Mouse (Mus musculus): ENCODE results near the gene Lgals7. TPM values are rescaled to one million over a fixed set of nuclear protein-coding genes. Genes with fewer than 3 reads are reported as not detected.
A peak's percentile ranks its signal among the peaks of the same experiment; 100 is the strongest.

Gene Lgals7
- polyA plus RNA-seq, 1 experiment: 1.2 TPM

GRCm38 (mm10) chr7:28820358-28821260 is 43.0 kb upstream of the Lgals7 start:
- TF ChIP-seq POLR2A (IDR thresholded peaks at IDR 0.05; ENCODE audit: extremely low read depth, insufficient read depth, low read length): no peak
- TF ChIP-seq CTCF (IDR thresholded peaks at IDR 0.05; ENCODE audit: extremely low read depth, insufficient read depth, low read length): no peak
- peak overlapping the region; percentile 43; the same call in 1 of the 2 replicates for H3K27ac ChIP-seq (ENCODE audit: insufficient read depth, low read length)
- peaks cover 15% of the 10 kb centered on the region for H3K4me1 ChIP-seq (ENCODE audit: control insufficient read depth, insufficient read depth, low read length)
- H3K4me3 ChIP-seq (ENCODE audit: insufficient read depth, low read length): no peak overlapping the region

- no peak overlapping the region for H3K27ac ChIP-seq (ENCODE audit: insufficient read depth, low read length)
- H3K4me1 ChIP-seq (ENCODE audit: control insufficient read depth, insufficient read depth, low read length): peaks cover 15% of the 10 kb centered on the region
- no peak for TF ChIP-seq POLR2A (IDR thresholded peaks at IDR 0.05; ENCODE audit: extremely low read depth, insufficient read depth, low read length)
- no peak for TF ChIP-seq CTCF (IDR thresholded peaks at IDR 0.05; ENCODE audit: extremely low read depth, insufficient read depth, low read length)
- no peak overlapping the region for H3K4me3 ChIP-seq (ENCODE audit: insufficient read depth, low read length)
Measured at GRCm38 (mm10) chr7:28821261-28821831, 42.3 kb upstream of the Lgals7 start.

- Histone ChIP-seq H3K4me1 (ENCODE audit: control insufficient read depth, insufficient read depth, low read length) (peaks cover 13% of the 10 kb centered on the region), H3K27ac (ENCODE audit: insufficient read depth, low read length) (no peak overlapping the region), H3K4me3 (ENCODE audit: insufficient read depth, low read length) (no peak overlapping the region)
- TF ChIP-seq CTCF (IDR thresholded peaks at IDR 0.05; ENCODE audit: extremely low read depth, insufficient read depth, low read length): no peak
- peak; percentile 23; the same call in 1 of the 2 replicates for TF ChIP-seq POLR2A (IDR thresholded peaks at IDR 0.05; ENCODE audit: extremely low read depth, insufficient read depth, low read length)
Measured at GRCm38 (mm10) chr7:28822556-28822955, 41.1 kb upstream of the Lgals7 start.

GRCm38 (mm10) chr7:28822993-28823903 is 40.4 kb upstream of the Lgals7 start:
- TF ChIP-seq POLR2A (IDR thresholded peaks at IDR 0.05; ENCODE audit: extremely low read depth, insufficient read depth, low read length): no peak
- no peak for TF ChIP-seq CTCF (IDR thresholded peaks at IDR 0.05; ENCODE audit: extremely low read depth, insufficient read depth, low read length)
- Histone ChIP-seq H3K4me3 (ENCODE audit: insufficient read depth, low read length) (no peak overlapping the region), H3K4me1 (ENCODE audit: control insufficient read depth, insufficient read depth, low read length) (peaks cover 13% of the 10 kb centered on the region), H3K27ac (ENCODE audit: insufficient read depth, low read length) (no peak overlapping the region)

- TF ChIP-seq POLR2A (IDR thresholded peaks at IDR 0.05; ENCODE audit: extremely low read depth, insufficient read depth, low read length) (no peak), CTCF (IDR thresholded peaks at IDR 0.05; ENCODE audit: extremely low read depth, insufficient read depth, low read length) (no peak)
- peaks cover 13% of the 10 kb centered on the region for H3K4me1 ChIP-seq (ENCODE audit: control insufficient read depth, insufficient read depth, low read length)
- H3K27ac ChIP-seq (ENCODE audit: insufficient read depth, low read length): no peak overlapping the region
- H3K4me3 ChIP-seq (ENCODE audit: insufficient read depth, low read length): no peak overlapping the region
Measured at GRCm38 (mm10) chr7:28823932-28824331, 39.7 kb upstream of the Lgals7 start.

GRCm38 (mm10) chr7:28824941-28825685 is 38.5 kb upstream of the Lgals7 start, which contains the start of gene Ech1:
Gene Ech1 (plus strand): TSS chr7:28825217.
- TF ChIP-seq POLR2A (IDR thresholded peaks at IDR 0.05; ENCODE audit: extremely low read depth, insufficient read depth, low read length) (peak; percentile 73), CTCF (IDR thresholded peaks at IDR 0.05; ENCODE audit: extremely low read depth, insufficient read depth, low read length) (no peak)
- peaks cover 13% of the 10 kb centered on the region for H3K4me1 ChIP-seq (ENCODE audit: control insufficient read depth, insufficient read depth, low read length)
- H3K4me3 ChIP-seq (ENCODE audit: insufficient read depth, low read length): peak within 1 kb of the TSS; percentile 47
- H3K27ac ChIP-seq (ENCODE audit: insufficient read depth, low read length): peak within 1 kb of the TSS; percentile 93

GRCm38 (mm10) chr7:28825686-28826401 is 37.8 kb upstream of the Lgals7 start:
- H3K4me1 ChIP-seq (ENCODE audit: control insufficient read depth, insufficient read depth, low read length): peaks cover 7% of the 10 kb centered on the region
- peak overlapping the region; percentile 47 for H3K4me3 ChIP-seq (ENCODE audit: insufficient read depth, low read length)
- TF ChIP-seq POLR2A (IDR thresholded peaks at IDR 0.05; ENCODE audit: extremely low read depth, insufficient read depth, low read length) (no peak), CTCF (IDR thresholded peaks at IDR 0.05; ENCODE audit: extremely low read depth, insufficient read depth, low read length) (no peak)
- H3K27ac ChIP-seq (ENCODE audit: insufficient read depth, low read length): peak overlapping the region; percentile 85

GRCm38 (mm10) chr7:28826402-28826772 is 37.3 kb upstream of the Lgals7 start:
- Histone ChIP-seq H3K4me3 (ENCODE audit: insufficient read depth, low read length) (no peak overlapping the region), H3K4me1 (ENCODE audit: control insufficient read depth, insufficient read depth, low read length) (peaks cover 3% of the 10 kb centered on the region), H3K27ac (ENCODE audit: insufficient read depth, low read length) (no peak overlapping the region)
- TF ChIP-seq CTCF (IDR thresholded peaks at IDR 0.05; ENCODE audit: extremely low read depth, insufficient read depth, low read length) (no peak), POLR2A (IDR thresholded peaks at IDR 0.05; ENCODE audit: extremely low read depth, insufficient read depth, low read length) (no peak)
